Mouse (Mus musculus): ENCODE data around the gene Sema3b.

Gene Sema3b

DNA sequence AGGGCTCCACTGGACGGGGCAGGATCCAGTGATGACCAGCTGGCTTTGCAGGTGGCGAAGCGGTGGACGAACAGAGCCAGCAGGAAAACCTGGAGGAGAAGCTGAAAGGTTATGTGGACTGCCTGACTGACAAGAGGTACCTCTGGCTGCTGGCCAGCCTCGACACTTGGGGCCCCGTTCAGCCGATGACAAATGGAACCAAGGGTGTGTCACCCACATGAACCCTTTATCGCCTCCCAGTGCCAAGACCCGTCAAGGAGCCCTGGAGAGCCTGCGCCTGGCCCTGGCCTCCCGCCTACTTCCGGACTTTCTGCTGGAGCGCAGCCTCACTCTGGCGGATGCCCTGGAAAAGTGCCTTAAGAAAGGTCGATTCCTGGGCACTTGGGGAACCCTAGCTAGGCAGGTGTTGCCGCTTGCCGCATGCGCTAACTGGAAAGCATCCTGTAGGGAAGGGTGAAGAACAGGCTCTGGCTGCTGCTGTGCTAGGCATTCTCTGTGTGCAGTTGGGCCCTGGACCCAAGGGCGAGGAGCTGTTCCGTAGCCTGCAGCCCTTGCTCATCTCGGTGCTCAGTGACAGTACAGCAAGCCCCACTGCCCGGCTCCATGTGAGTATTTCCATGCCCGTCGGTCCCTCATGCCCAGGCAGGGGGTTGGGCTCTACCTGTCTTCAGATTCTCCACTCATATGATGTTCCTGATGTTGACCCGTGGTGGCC is 18.8 kb downstream of the Sema3b start:
- no peak for DNase-seq (ENCODE audit: low read depth, low spot score)

DNA sequence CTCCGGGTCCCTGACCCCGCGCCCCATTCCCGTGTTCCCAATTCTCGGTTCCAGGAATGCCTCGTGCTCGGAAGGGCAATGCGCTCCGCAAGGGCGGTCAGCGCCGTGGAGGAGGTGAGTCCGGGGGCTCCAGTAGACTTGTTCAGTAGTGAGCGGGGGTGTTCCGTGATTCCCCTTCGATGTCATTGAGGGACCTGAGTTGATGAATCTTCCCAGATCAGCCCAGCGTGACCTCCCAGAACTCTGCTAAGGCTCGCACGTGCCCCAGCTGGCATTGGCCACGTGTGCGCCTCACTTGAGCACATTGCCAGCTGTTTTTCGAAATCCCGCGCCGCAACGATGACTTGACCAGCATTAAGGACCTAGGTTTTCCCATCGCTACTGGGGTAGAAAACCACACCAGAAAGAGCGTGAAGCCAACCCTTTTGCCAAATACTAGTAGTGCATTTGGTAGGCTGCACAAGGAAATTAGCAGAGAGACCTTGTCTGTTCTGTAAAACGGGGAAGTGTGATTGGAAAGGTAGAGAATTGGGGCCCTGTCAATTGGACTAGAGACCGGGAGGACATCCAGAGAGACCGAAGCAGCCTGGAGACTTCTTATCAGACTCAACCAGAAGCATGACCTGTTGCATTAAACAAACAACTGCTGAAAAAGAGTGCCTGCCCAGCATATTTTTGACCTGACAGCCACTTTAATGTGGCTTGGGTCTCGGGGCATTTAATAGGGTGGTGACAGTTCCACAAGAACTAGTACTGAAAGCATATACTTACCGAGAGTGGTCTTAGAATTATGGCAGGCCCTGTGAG is 21.0 kb downstream of the Sema3b start:
- no peak for DNase-seq (ENCODE audit: low read depth, low spot score)

GRCm38 (mm10) chr9:107586974-107587832 is 21.8 kb downstream of the Sema3b start, which contains the start of gene Ifrd2:
Gene Ifrd2, plus strand, starts transcription at chr9:107587642.
- DNase-seq (ENCODE audit: low read depth, low spot score), result peak; percentile 99

GRCm38 (mm10) chr9:107586504-107586903 is 22.5 kb downstream of the Sema3b start:
- peak; percentile 46 for DNase-seq (ENCODE audit: low read depth, low spot score)

DNA sequence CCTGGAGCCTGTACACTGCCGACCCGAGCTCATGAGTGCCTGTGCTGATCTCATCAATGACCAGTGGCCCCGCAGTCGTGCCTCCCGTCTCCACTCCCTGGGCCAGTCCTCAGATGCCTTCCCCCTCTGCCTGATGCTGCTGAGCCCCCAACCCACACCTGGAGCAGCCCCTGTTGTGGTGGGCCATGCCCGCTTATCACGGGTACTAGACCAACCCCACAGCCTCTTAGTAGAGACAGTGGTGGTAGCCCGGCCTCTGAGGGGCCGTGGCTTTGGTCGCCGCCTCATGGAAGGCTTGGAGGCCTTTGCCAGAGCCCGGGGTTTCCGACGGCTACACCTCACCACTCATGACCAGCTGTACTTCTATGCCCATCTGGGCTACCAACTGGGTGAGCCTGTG is 25.9 kb downstream of the Sema3b start:
- DNase-seq (ENCODE audit: low read depth, low spot score), result no peak

DNA sequence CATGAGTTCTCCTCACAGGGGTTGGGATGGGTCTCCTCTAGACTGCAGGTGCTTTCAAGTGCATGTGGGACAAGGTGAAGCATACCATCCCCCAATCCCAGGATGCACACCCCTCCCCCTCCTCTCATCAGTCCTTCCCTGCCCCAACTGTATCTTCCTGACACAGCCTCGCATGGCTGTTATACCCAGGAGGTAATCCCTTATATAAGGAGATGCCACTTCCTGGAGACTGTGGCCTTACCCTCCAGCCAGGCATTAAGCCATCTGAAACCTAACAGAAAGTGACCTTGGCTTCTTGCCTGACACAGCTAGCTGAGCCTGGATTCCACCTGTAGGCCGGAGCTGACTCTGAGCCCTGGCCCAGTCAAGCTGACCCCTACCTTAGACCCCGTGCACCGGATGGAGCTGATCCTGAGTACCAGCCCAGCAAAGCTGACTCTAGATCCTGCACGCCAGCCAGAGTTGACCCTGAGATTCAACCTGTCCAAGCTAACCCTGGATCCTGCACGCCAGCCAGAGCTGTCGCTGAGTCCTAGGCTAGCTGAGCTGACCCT is 26.4 kb downstream of the Sema3b start:
- no peak for DNase-seq (ENCODE audit: low read depth, low spot score)

- no peak for DNase-seq (ENCODE audit: low read depth, low spot score)
Observed at GRCm38 (mm10) chr9:107581584-107581983, 27.4 kb downstream of the Sema3b start.

GRCm38 (mm10) chr9:107580501-107581317 is 28.3 kb downstream of the Sema3b start, which contains the start of gene Hyal3:
Gene Hyal3, plus strand, starts transcription at chr9:107580818.
- peak; percentile 94 for DNase-seq (ENCODE audit: low read depth, low spot score)

DNA sequence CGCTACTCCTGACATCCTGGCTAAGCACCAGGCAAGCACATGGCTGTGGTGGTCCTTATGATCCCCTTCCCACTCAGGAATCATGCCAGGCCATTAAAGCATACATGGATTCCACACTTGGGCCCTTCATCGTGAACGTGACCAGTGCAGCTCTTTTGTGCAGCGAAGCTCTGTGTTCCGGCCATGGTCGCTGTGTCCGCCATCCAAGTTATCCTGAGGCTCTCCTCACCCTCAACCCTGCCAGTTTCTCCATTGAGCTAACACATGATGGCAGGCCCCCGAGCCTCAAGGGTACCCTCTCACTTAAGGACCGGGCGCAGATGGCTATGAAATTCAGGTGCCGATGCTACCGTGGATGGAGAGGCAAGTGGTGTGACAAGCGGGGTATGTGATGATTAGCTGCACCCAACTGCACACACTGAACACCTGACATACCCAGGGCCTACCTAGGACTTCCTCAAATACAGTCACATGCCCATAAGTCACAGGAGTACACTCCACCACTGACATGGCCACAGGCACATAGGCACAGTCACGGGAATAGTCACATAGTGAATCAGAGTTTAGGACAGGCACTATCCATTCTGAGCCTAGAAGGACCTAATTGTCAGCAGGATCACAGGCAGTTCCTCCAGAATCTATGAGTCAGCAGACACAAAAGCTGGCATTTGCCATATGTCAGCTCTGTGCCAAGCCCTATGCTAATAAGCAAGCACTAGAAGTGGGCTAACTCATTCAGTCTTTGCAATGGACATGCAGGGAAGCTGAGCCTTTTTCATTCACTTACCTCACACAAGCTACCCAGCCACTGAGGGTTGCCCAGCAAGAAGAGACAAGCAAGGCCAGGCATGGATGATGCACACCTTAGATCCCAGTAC is 29.8 kb downstream of the Sema3b start:
- DNase-seq (ENCODE audit: low read depth, low spot score), result no peak

DNA sequence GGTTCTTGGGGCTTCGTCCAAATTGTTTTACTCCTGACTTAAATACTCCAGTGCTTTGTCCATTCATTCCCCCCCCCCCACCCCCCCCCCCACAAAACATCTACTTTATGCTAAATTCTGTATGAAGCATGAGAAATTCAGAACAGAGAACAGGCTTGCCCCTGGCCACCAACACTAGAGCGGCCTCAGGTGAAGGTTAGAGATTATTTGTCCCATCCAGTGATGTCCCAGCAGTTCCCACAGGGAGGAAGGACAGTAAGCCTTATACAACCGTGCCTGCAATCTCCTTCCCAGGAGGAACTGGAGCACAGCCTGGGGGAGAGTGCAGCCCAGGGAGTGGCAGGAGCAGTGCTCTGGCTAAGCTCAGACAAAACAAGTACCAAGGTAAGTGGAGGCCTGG is 30.4 kb downstream of the Sema3b start, which contains the start of gene Naa80:
Gene Naa80 (plus strand): TSS at position 301 of the 400 bp plus-strand sequence.
- no peak for DNase-seq (ENCODE audit: low read depth, low spot score)

DNA sequence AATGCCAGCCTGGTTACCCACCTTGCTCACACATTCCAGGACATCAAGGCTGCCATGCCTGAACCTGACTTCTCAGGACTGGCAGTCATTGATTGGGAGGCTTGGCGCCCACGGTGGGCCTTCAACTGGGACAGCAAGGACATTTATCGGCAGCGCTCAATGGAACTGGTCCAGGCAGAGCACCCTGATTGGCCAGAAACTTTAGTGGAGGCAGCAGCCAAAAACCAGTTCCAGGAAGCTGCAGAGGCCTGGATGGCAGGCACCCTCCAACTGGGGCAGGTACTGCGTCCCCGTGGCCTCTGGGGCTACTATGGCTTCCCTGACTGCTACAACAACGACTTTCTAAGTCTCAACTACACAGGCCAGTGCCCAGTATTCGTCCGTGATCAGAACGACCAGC is 31.2 kb downstream of the Sema3b start:
- no peak for DNase-seq (ENCODE audit: low read depth, low spot score)

GRCm38 (mm10) chr9:107576357-107577107 is 32.5 kb downstream of the Sema3b start, which contains the start of gene Hyal1:
Gene Hyal1, plus strand, starts transcription at chr9:107576927.
- DNase-seq (ENCODE audit: low read depth, low spot score), result peak; percentile 90

GRCm38 (mm10) chr9:107575579-107576356 is 33.3 kb downstream of the Sema3b start:
- DNase-seq (ENCODE audit: low read depth, low spot score), result peak; percentile 94

GRCm38 (mm10) chr9:107573774-107574173 is 35.3 kb downstream of the Sema3b start:
- peak; percentile 83 for DNase-seq (ENCODE audit: low read depth, low spot score)

- DNase-seq (ENCODE audit: low read depth, low spot score), result no peak
Observed at GRCm38 (mm10) chr9:107572327-107572662, 36.7 kb downstream of the Sema3b start.

- DNase-seq (ENCODE audit: low read depth, low spot score), result no peak
Observed at GRCm38 (mm10) chr9:107571534-107572326, 37.3 kb downstream of the Sema3b start.

GRCm38 (mm10) chr9:107570845-107571244 is 38.2 kb downstream of the Sema3b start:
- no peak for DNase-seq (ENCODE audit: low read depth, low spot score)

Measured in R1 (cell line).